Mouse (Mus musculus): ENCODE measurements around the gene Cdx2. TPM values are rescaled to one million over a fixed set of nuclear protein-coding genes. Genes with fewer than 3 reads are reported as not detected.
A peak's percentile ranks its signal among the peaks of the same experiment; 100 is the strongest.

Gene Cdx2
- not detected in 2 replicates for total RNA-seq (2021)
- long read RNA-seq: 0 reads

DNA sequence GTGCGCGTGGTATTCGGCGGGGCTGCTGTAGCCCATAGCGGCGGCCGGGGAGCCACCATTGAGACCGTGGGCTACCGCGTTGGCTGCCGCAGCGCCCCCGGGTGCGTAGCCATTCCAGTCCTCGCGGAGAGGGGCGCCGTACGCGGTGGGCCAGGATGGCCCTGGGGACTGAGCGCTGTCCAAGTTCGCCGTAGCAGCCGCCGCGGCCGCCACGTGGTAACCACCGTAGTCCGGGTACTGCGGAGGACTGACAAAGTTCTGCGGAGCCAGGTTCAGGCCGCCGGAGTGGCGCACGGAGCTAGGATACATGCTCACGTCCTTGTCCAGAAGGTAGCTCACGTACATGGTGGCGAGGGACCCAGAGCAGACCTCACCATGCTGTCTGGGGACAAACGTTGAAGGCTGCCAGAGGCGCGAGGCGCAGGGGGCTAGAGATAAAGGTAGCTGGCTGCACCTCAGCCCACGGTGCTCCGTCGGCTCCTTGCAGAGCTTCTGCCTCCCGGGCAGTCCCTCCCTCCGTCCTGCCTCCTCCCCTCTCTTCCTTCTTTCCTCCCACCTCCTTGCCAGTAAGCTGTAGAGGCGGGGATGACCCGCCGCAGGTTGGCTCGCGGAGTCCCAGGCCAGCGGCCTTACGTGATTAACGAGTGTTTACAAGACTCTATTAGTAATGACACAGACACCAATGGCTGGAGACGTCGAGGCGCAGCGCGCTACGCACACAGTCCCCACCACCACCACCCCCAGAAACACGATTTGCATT is at the start of gene Cdx2:
Cdx2 (minus strand) TSS at position 633 of the 760 bp plus-strand sequence.
- no peak for DNase-seq

GRCm38 (mm10) chr5:147356260-147357055 is 49.4 kb upstream of the Cdx2 start:
- no peak for DNase-seq

DNA sequence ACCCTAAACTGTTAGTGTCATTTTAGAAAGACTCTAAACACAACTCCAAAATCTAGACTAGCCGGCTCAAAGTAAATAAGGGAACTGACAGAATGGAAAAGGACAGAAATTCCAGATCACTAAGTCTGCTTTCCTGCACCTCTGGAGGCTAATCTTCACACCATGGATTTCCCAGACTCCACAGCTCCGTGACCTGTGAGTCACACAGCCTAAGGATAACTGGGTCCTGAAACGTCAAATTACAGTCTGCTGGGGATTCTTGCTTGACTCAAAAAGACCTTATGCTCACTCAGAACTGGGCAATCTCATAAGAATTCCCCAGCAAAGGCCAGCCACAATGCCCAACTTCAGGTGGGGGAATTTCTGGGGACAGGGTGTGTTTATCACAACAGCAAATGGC is 48.7 kb upstream of the Cdx2 start:
- no peak for DNase-seq

GRCm38 (mm10) chr5:147354985-147355384 is 47.9 kb upstream of the Cdx2 start:
- DNase-seq: no peak

DNA sequence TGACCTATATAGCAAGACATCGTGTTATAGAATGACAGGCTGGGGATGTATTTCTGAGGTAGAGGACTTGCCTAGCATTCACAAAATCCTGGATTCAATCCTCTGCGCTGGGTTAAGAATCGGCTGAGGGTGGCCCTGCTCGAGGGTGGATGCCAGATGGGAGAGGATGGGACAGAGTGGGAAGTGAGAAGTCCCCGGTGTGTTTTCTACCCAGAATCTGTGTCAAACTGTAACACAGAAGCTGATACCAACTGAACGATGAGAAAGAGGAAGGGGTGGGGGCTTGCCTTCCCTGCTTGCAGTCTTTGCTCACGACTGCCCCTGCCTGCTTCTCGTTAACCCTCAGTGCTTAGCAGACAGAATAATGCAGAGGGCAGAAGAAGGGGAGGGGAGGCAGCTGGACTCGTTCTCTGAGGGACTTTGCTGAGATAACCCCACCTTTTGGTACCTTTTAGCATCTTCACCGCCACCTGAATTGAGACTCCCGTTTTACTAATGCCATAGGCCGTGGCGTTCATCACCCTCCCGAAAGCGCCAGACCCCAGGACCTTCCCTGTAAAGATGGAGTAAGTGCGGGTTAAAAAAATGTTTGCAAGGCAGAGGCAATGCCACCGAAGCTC is 47.2 kb upstream of the Cdx2 start:
- DNase-seq: no peak

DNA sequence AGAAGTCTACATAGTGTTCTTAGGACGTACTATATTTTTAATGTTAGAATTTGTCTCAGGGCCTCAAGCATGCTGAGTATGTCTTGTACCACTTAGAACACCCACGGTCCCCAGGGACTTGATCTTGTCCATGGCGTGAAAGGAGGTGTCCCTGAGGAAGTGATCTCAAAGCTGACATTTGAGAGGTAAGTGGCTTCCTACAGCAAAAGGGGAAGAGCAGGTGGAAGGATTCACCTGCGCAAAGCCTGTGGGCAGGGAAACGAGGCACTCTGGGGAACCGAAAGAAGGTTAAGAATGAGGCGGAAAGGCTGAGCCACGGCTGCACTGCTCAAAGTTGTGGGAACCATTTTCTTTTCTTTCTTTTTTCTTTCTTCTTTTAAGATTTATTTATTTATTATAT is 44.9 kb upstream of the Cdx2 start:
- no peak for DNase-seq

DNA sequence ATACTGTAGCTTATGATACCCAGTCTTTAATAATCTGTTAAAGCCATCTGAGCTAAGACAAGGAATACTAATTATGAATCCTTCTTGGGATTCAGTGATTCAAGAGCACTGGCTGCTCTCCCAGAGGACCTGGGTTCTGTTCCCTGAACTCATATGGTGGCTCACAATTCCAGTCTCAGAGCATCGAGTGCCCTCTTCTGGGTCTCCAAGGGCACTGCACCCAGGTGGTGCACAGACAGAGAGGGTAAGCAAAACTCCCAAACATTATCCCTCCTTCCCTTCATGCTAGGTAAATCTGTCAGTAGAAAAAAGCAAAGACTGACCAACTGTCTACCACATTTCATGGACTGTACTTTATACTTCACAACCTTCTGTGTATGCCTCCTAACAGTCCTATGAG is 38.9 kb upstream of the Cdx2 start:
- no peak for DNase-seq

DNA sequence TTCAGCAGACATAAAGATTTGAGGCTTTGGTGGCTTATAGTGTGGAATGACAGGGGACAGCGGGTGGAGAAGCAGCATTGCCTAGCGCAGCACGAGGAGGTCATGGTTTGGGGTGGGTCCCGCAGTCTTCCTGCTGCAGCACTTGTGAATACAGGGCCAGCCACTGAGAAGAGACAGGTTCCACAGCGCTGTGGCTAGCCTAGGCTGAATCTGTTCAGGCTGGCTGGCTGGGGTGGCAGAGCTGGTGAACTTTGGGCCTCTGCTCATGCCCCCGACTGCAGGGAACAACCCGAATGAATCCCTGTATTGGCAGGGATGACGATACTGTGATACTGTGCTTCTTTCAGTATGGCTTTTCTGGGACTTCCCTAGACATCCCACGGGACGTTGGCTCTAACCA is 36.8 kb upstream of the Cdx2 start:
- no peak for DNase-seq

DNA sequence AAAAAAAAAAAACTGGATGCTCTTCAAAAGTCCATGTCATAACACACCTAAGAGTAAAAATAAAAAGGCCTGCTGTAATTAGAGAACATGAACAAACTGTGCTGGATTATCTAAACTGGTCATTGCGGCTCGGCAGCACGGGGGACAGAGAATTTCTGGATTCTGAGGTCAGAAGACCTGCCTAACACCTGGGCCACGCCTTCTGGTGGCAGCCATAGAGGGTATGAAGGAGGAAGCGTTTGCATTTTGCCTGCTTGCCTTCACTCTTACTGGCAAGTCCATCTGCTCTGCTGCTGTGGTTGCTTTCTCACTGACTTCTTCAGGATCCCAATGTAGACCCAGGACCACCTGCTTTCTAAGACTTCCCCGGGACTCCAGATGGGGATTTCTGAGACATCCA is 35.8 kb upstream of the Cdx2 start:
- DNase-seq: no peak

GRCm38 (mm10) chr5:147340741-147341414 is 33.8 kb upstream of the Cdx2 start:
- no peak for DNase-seq

DNA sequence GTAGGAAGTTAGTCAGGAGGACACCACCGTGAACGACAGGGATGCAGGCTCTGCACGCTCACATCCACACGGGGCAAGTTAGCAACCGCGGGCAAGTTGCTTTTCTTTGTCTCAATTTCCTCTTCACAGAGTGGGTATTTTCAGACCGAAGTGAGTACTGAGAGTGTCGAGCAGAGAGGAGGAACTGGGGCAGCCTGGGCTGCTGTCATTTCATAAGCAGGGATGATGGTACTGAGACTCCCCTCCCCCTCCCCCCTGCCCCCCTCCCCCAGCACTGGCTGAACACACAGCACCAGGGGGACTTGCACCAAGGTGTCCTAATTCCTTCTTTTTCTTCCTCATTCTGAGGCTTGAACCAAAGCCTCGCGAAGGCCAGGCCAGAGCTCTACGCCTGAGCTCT is 32.5 kb upstream of the Cdx2 start:
- no peak for DNase-seq

DNA sequence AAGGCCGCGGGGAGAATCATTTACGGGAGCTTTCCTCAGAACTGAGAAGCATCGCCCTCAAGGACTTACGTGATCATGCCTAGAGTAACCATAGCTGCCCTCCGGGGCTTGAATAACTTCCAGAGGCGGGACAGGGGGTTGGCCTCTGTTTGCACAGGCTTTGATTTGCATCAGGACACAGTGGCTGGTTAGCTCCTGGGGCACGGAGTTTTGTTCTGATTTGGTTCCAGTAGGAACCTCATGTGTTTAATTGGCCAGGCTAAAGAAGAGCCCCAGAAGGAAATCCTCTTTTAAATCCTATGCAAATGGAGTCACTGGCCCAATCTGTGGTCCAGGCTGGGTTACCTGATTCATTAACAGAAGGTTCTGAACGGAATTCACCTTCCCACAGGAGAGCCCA is 31.9 kb upstream of the Cdx2 start:
- no peak for DNase-seq

DNA sequence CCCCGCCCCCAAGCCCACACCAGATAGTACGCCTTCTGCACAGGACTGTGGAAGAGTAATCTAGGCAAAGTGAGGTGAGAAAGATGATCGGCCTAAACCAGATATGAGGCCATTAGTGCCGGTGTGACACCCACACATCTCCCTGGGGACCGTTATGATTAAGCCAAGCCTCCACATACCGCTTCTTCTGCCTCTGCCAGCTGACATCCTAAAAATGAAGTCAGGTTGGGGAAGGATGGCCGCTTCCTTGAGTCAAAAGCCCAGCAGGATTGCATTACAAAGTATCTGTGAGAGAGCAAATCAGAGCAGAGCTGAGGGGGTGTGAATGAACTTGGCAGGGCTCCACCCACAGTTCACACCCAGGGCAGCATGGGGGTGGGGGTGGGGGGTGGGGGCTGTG is 25.6 kb upstream of the Cdx2 start:
- no peak for DNase-seq

- peak; percentile 45 for DNase-seq
These were observed 24.5 kb upstream of the Cdx2 start for GRCm38 (mm10) chr5:147331547-147331946.

- no peak for DNase-seq
These were observed 22.9 kb upstream of the Cdx2 start for GRCm38 (mm10) chr5:147329946-147330345.

DNA sequence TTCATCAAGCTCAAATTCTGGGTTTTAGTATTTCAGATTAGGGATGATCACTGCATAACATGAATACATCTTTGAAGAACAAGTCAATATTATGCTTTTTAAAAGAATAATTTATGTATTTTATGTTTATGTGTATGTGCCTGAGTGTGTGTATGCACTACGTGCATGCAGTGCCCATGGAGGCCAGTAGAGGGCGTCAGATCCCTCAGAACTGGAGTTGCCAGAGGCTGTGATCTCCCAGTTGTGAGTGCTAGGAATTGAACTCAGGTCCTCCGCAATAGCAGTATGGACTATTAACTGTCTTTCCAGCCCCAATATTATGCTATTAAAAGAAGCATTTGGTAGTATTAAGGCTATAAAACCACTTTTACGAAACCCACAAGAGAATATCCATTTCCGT is 20.6 kb upstream of the Cdx2 start:
- no peak for DNase-seq

DNA sequence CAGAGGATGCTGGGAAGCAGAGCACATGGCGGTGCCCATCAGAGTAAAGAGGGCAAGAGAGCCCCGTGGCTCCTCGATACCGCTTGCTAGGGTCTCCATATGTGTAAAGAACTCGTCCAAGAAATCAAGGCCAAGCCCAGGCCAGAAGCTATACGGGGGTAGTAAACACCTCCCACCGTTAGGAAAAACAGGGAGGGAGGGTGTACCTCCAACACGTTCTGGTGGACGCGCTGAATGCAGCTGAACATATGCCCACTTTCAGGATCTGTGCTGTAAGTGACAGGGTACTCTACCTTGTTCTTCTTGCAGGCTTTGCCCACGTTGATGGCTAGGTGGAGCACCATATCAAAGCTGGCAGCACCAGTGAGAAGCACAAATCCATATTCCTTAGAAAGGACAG is 18.9 kb upstream of the Cdx2 start:
- DNase-seq: no peak

GRCm38 (mm10) chr5:147323237-147323917 is 16.3 kb upstream of the Cdx2 start:
- DNase-seq: peak; percentile 80

DNA sequence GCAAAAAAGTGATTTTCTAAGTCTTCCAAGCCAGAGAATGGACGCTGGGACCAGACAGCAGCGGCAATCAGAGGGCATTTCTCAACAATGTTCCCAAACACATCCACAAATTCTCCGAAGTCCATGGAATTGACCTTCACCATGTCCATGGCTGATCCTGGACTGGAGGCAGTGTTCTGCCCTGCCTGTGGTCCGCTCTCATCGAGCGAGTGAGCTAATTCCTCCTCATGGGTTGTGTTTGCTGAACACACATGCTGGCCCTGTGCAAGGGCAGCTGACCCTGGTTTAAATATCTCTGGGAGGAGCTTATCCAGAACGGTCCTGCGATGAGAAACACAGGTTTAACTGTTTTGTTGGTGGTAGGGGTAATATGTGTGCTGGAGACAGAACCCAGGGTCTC is 15.1 kb upstream of the Cdx2 start, which contains the start of gene Urad:
Urad (minus strand) TSS at position 258 of the 400 bp plus-strand sequence.
- DNase-seq: no peak

- no peak for DNase-seq
These were observed 12.6 kb upstream of the Cdx2 start for GRCm38 (mm10) chr5:147319653-147320052.

GRCm38 (mm10) chr5:147317991-147318390 is 10.9 kb upstream of the Cdx2 start:
- DNase-seq: no peak

DNA sequence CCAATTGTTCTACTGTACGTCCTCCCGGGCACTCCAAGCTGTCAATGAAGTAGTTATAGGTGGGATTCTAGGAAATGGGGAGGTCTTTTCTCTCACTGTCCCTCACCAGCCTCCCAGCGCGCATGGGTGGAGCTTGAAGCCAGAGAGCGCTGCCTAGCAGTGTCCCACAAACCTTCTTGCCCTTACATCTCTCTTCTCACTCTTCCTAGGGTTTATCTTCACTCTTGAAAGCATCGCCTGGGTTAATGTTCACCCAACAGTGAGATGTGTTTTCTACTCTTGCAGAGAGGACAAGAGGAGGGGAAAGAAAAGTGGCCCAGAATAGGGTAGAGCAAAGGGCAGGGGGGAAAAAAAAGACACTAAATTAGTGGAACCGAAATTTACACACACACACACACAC is 10.3 kb upstream of the Cdx2 start:
- no peak for DNase-seq

Measured in adrenal gland, postnatal 25 days (tissue).